Mouse (Mus musculus): Measurements from ENCODE around the gene 1700008P02Rik. TPM values are rescaled to one million over a fixed set of nuclear protein-coding genes. Genes with fewer than 3 reads are reported as not detected.

1700008P02Rik gene
- not detected for polyA plus RNA-seq (2017; shearing (Covaris generic))

DNA sequence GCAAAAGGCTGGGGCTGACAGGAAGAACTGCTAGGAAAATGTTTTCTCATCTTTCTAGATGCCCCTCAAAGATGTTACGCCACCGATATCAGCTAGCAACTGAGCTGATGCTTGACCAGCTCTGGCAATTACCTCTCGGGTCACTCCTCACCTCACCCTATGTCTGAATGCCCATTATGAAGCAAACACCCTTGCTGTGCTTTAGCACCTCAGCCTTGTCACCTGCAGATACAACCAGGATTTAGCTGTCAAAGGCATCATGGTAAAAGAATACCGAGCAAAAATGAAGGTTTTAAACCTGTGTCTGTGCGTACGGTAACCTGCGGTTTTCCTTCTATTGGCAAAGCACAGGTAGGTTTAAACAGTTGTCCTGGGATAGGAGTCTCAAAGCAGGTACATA lies at the start of gene 1700008P02Rik:
Gene 1700008P02Rik (minus strand): TSS at position 101 of the 400 bp plus-strand sequence.

